Mouse (Mus musculus): ENCODE results near the gene Snrpg. TPM values are rescaled to one million over a fixed set of nuclear protein-coding genes. Genes with fewer than 3 reads are reported as not detected.

Gene Snrpg
- total and polyA plus RNA-seq, 3 experiments: 761 to 1,339 (median 796) TPM

- Histone ChIP-seq H3K27me3 (ENCODE audit: control insufficient read depth in 1 of 2, insufficient read depth in 2 of 2, low read length in 2 of 2) (no peaks in the 10 kb centered on the region), H3K9ac (ENCODE audit: control insufficient read depth, low read depth, low read length, poor library complexity, severe bottlenecking) (no peak within 1 kb of the TSS), H3K9me3 (replicated peaks; ENCODE audit: insufficient read depth, low read length) (no peaks in the 10 kb centered on the region), H3K36me3 (ENCODE audit: control insufficient read depth in 1 of 2, insufficient read depth in 2 of 2, low read length in 2 of 2) (peaks cover 0 to 27% of the 10 kb centered on the region in 2 experiments; a peak in 2 of 4 replicates), H3K4me3 (ENCODE audit: control insufficient read depth in 1 of 2, insufficient read depth in 1 of 2, low read depth in 2 of 2, low read length in 2 of 2) (no peak within 1 kb of the TSS), H3K4me1 (ENCODE audit: control insufficient read depth in 1 of 2, insufficient read depth in 2 of 2, low read length in 2 of 2) (no peaks in the 10 kb centered on the region), H3K79me2 (ENCODE audit: control insufficient read depth, insufficient read depth, low read length, poor library complexity) (no peaks in the 10 kb centered on the region), H3K27ac (ENCODE audit: control insufficient read depth, low read depth, low read length) (no peak within 1 kb of the TSS)
- no peak for TF ChIP-seq MYB (IDR thresholded peaks at IDR 0.05; ENCODE audit: low read depth, low read length)
- no peak for TF ChIP-seq MAX (IDR thresholded peaks at IDR 0.05; ENCODE audit: low read length)
- DNase-seq (ENCODE audit: low read depth, low spot score): no peak
Measured at GRCm38 (mm10) chr6:86426358-86426757, 55.3 kb downstream of the Snrpg start, which contains the start of gene Gm44790. Gene Gm44790, plus strand, starts transcription at chr6:86426658.

Other genes starting within 250 kb of the Snrpg start
- gene Tgfa, start 176.1 kb upstream of the Snrpg start, total RNA-seq (2012; rRNA removed): 6.6 and 7.8 TPM in 2 replicates
- 1 to 10 TPM in 1 of 2 experiments, not detected in 1; 9.1 TPM for gene Tgfa, start 176.1 kb upstream of the Snrpg start, polyA plus RNA-seq (2012; ENCODE audit: insufficient read depth in 1 of 2, insufficient read length in 2 of 2, low read depth in 1 of 2, low replicate concordance in 2 of 2, missing spikeins in 1 of 2)
- 87.8 and 89.2 TPM in 2 replicates for gene Fam136a, start 5.7 kb upstream of the Snrpg start, total RNA-seq (2012; rRNA removed)
- 10 to 100 TPM in 1 of 2 experiments, not detected in 1; 53.0 TPM for gene Fam136a, start 5.7 kb upstream of the Snrpg start, polyA plus RNA-seq (2012; ENCODE audit: insufficient read depth in 1 of 2, insufficient read length in 2 of 2, low read depth in 1 of 2, low replicate concordance in 2 of 2, missing spikeins in 1 of 2)
- 16.0 and 18.3 TPM in 2 replicates for gene Pcyox1, start 25.9 kb downstream of the Snrpg start, total RNA-seq (2012; rRNA removed)
- 10 to 100 TPM in 1 of 2 experiments, not detected in 1; 28.1 TPM for gene Pcyox1, start 25.9 kb downstream of the Snrpg start, polyA plus RNA-seq (2012; ENCODE audit: insufficient read depth in 1 of 2, insufficient read length in 2 of 2, low read depth in 1 of 2, low replicate concordance in 2 of 2, missing spikeins in 1 of 2)
- 20.5 and 21.5 TPM in 2 replicates for gene Tia1, start 32.9 kb downstream of the Snrpg start, total RNA-seq (2012; rRNA removed)
- gene Tia1, start 32.9 kb downstream of the Snrpg start, polyA plus RNA-seq (2012; ENCODE audit: insufficient read depth in 1 of 2, insufficient read length in 2 of 2, low read depth in 1 of 2, low replicate concordance in 2 of 2, missing spikeins in 1 of 2): 10 to 100 TPM in 1 of 2 experiments, not detected in 1; 25.3 TPM
- gene Gm44790, start 55.4 kb downstream of the Snrpg start, total RNA-seq (2012; rRNA removed): 0.77 and 0.88 TPM in 2 replicates
- gene Gm44790, start 55.4 kb downstream of the Snrpg start, polyA plus RNA-seq (2012; ENCODE audit: insufficient read depth in 1 of 2, insufficient read length in 2 of 2, low read depth in 1 of 2, low replicate concordance in 2 of 2, missing spikeins in 1 of 2): under 1 TPM in 1 of 2 experiments, not detected in 1; 0.29 TPM
- gene C87436, start 67.1 kb downstream of the Snrpg start, total RNA-seq (2012; rRNA removed): 10.9 and 11.6 TPM in 2 replicates
- gene C87436, start 67.1 kb downstream of the Snrpg start, polyA plus RNA-seq (2012; ENCODE audit: insufficient read depth in 1 of 2, insufficient read length in 2 of 2, low read depth in 1 of 2, low replicate concordance in 2 of 2, missing spikeins in 1 of 2): 10 to 100 TPM in 1 of 2 experiments, not detected in 1; 18.5 TPM
- gene Pcbp1, start 155.0 kb downstream of the Snrpg start, total RNA-seq (2012; rRNA removed): 74.2 and 83.5 TPM in 2 replicates
- 100 to 1,000 TPM in 1 of 2 experiments, not detected in 1; 385 TPM for gene Pcbp1, start 155.0 kb downstream of the Snrpg start, polyA plus RNA-seq (2012; ENCODE audit: insufficient read depth in 1 of 2, insufficient read length in 2 of 2, low read depth in 1 of 2, low replicate concordance in 2 of 2, missing spikeins in 1 of 2)